Mouse (Mus musculus) thymus, adult 18-20 months (tissue): ENCODE measurements around the gene Tdrd5.
"Not testable (repeated sequence)": the region's sequence is repeated elsewhere in the genome, so short reads cannot be mapped to it uniquely, and the experiment has no call there.

Experiments
- DNase-seq, 2 experiments: peaks; one replicate each; pipeline ENCODE4 v3.0.0; 2022; ENCODE audit warnings: mixed read lengths in 2 of 2

Gene Tdrd5

GRCm38 (mm10) chr1:156302911-156303749 is at the start of gene Tdrd5:
TSS of gene Tdrd5 (minus strand) at chr1:156303664.
- peak; percentile 56 for DNase-seq

GRCm38 (mm10) chr1:156352466-156352865 is 49.0 kb upstream of the Tdrd5 start:
- DNase-seq, result no peak

GRCm38 (mm10) chr1:156350441-156350840 is 47.0 kb upstream of the Tdrd5 start:
- DNase-seq, result peak; percentile 20 to 51

GRCm38 (mm10) chr1:156349031-156349430 is 45.6 kb upstream of the Tdrd5 start:
- no peak for DNase-seq

GRCm38 (mm10) chr1:156345633-156346032 is 42.2 kb upstream of the Tdrd5 start:
- no peak for DNase-seq

- DNase-seq, result no peak
These were observed 41.0 kb upstream of the Tdrd5 start for GRCm38 (mm10) chr1:156344433-156344832.

- DNase-seq, result no peak
These were observed 37.4 kb upstream of the Tdrd5 start for GRCm38 (mm10) chr1:156340847-156341246.

GRCm38 (mm10) chr1:156323126-156323525 is 19.7 kb upstream of the Tdrd5 start:
- no peak for DNase-seq

- DNase-seq, result peak in 1 of 2 experiments; percentile 14
These were observed 7.2 kb upstream of the Tdrd5 start, which contains the start of gene Nphs2 for GRCm38 (mm10) chr1:156310630-156311029. TSS of gene Nphs2 (plus strand) at chr1:156310727.

- no peak for DNase-seq
These were observed 5.1 kb upstream of the Tdrd5 start for GRCm38 (mm10) chr1:156308595-156308994.

GRCm38 (mm10) chr1:156290016-156290415 is 13.4 kb downstream of the Tdrd5 start:
- no peak for DNase-seq

- not testable (repeated sequence) for DNase-seq
These were observed 14.3 kb downstream of the Tdrd5 start for GRCm38 (mm10) chr1:156289222-156289587.

GRCm38 (mm10) chr1:156288556-156289221 is 14.8 kb downstream of the Tdrd5 start:
- DNase-seq, result no peak

- DNase-seq, result no peak
These were observed 17.9 kb downstream of the Tdrd5 start for GRCm38 (mm10) chr1:156285541-156285896.

GRCm38 (mm10) chr1:156284851-156285540 is 18.5 kb downstream of the Tdrd5 start:
- DNase-seq, result no peak

GRCm38 (mm10) chr1:156284207-156284606 is 19.3 kb downstream of the Tdrd5 start:
- DNase-seq, result peak in 1 of 2 experiments; percentile 31

GRCm38 (mm10) chr1:156280131-156280530 is 23.3 kb downstream of the Tdrd5 start:
- peak; percentile 30 to 44 for DNase-seq

- no peak for DNase-seq
These were observed 29.8 kb downstream of the Tdrd5 start for GRCm38 (mm10) chr1:156273647-156274046.

- DNase-seq, result no peak
These were observed 31.8 kb downstream of the Tdrd5 start for GRCm38 (mm10) chr1:156271654-156272053.

- no peak for DNase-seq
These were observed 33.0 kb downstream of the Tdrd5 start for GRCm38 (mm10) chr1:156270471-156270870.

GRCm38 (mm10) chr1:156268546-156268945 is 34.9 kb downstream of the Tdrd5 start:
- not testable (repeated sequence) for DNase-seq

- DNase-seq, result no peak
These were observed 39.5 kb downstream of the Tdrd5 start for GRCm38 (mm10) chr1:156263946-156264345.

- peak; percentile 30 to 51 for DNase-seq
These were observed 40.1 kb downstream of the Tdrd5 start for GRCm38 (mm10) chr1:156263352-156263751.
